Mouse (Mus musculus) bone marrow macrophage, adult 2 months (primary cell): Measurements from ENCODE around the gene Dbi.
A peak's percentile ranks its signal among the peaks of the same experiment; 100 is the strongest.

ENCODE experiments used
- CTCF ChIP-seq: IDR thresholded peaks from 2 replicates; pipeline ENCODE4 v1.5.1; 2012; ENCODE audit warnings: low read depth, mild to moderate bottlenecking, low read length, moderate library complexity
- POLR2A ChIP-seq: IDR thresholded peaks from 2 replicates; pipeline ENCODE4 v1.6.1; 2012; ENCODE audit warnings: mild to moderate bottlenecking, low read depth, low read length, borderline replicate concordance

DNA sequence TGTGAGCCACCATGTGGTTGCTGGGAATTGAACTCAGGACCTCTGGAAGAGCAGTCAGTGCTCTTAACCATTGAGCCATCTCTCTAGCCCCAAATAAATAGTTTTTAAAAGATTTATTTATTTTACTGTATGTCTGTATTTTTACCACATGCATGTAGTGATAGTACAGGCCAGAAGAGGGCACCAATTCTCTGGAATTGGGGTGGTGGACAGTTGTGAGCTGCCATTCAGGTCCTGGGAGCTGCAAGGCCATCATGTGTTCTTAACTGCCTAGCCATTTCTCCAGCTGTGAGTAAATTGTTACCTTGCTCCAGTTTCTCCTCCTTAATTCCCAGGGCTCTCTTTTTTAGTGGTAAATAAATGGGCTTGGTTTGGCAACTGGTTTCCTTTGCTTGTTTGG lies 33.4 kb upstream of the Dbi start:
- TF ChIP-seq POLR2A = no peak
- TF ChIP-seq CTCF = 0 out of 2 replicates have a peak, but pooled peaks have one; percentile 29
